Mouse (Mus musculus): ENCODE measurements around the gene Parvg.

The Parvg gene

GRCm38 (mm10) chr15:84303264-84303663 is 20.6 kb upstream of the Parvg start:
- in situ Hi-C loops (cut with MboI): no loop called here

- in situ Hi-C loops (cut with MboI): no loop called here
Observed at GRCm38 (mm10) chr15:84305333-84305732, 18.5 kb upstream of the Parvg start.

DNA sequence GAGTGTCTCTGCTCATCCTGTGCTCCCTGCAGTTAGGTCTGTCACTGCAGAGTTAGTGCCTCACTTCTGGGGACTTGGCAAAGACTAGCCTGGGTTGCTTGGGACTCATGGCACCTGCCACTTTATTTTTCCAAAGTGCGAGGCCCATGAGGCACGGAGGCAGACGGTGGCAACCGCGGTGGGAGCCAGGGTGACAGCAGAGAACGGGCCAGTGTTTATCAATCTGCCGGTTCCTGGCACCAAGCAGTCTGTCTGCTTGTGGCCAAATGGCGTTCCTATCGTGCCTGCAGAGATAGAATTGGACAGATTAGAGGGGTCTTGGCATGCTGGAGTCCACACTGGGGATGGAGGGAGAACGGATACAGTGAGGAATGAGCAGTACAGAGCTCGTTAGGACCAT is 13.6 kb upstream of the Parvg start:
- in situ Hi-C loops (cut with MboI): no loop called here

GRCm38 (mm10) chr15:84311295-84312085 is 12.3 kb upstream of the Parvg start:
- in situ Hi-C loops (cut with MboI): no loop called here

- in situ Hi-C loops (cut with MboI): no loop called here
Observed at GRCm38 (mm10) chr15:84312878-84313565, 10.8 kb upstream of the Parvg start.

DNA sequence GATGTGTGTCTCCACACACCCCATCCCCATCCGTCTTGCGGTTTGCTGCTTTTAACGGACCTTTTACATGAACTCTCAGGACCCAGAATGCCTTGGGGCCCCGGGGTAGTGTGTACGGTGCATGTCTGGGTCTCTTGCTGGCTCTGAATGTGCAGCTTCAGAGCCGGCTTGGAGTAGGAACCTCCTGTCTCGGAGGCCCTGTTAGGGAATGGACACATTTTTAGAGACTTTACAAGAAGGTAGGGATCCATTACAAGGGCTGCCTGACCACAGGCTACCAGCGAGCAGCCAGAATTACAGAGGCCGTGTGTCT is 10.3 kb upstream of the Parvg start:
- in situ Hi-C loops (cut with MboI): no loop called here

DNA sequence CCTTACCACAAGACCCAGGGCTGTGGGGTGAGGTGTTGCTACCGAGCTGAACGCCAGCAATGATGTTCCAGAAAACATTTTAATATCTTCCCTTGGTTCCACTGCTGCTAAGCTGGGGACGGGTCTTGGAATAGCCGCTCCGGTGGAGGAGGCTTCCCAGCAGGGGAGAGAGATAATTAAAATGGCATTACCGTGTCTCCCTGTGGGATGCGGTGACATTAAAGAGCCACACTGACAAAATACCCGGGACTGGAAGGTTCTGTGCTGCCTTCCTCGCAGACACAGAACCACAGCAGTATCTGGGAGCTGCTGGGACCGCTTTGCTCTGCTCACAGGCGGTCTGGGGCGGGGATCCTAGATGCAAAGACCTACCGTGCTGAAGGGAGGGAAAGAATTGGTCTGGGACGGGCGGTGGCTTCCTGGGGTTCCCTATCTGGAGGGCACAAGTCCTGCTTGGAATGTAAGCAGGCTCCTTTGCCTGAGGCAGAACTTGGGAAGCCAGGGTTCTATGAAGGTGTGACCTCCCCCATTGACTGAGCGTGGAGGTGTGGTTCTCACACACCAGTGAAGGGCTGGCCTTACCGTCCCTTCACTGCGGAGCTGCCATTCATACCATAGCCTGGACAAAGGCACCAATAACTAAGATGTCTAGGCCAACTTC is 9.3 kb upstream of the Parvg start:
- in situ Hi-C loops (cut with MboI): no loop called here

DNA sequence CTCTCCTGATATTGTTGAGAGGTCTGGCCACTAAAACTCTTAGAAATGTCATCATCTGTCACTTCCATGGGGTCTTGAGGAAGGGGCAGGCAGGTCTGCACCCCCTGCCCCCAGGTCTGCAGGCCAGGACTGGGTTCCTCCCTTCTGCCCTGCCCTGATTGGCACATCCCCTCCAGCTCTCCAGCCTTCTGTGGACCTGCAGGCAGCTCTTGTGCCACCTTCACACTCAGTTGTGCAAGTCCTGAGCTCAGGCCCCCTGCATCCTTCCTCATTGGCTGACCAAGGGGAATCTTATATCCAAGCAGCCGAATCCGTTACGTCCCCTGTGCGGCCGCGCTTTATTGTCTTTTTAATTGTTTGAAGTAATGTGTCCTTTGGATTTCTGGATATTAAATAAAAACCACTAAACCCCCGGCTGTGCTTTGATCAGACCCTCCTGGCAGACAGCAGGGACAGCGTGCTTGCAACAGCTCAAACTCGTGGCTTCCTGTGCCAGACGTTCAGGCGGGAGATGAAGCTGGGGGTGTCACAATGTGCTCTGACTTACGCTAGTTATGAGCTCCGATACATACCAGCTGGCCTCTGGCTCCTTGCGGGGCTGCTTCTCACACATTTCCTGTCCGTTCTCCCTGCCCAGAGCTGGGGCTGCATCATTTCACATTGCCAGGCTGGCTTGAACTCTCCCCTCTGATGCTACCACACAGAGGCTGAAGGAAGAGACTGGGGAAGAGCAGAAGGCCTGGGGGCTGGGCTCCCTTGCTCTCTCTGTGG is 8.4 kb upstream of the Parvg start:
- in situ Hi-C loops (cut with MboI): no loop called here

- in situ Hi-C loops (cut with MboI): no loop called here
Observed at GRCm38 (mm10) chr15:84319393-84319792, 4.4 kb upstream of the Parvg start.

DNA sequence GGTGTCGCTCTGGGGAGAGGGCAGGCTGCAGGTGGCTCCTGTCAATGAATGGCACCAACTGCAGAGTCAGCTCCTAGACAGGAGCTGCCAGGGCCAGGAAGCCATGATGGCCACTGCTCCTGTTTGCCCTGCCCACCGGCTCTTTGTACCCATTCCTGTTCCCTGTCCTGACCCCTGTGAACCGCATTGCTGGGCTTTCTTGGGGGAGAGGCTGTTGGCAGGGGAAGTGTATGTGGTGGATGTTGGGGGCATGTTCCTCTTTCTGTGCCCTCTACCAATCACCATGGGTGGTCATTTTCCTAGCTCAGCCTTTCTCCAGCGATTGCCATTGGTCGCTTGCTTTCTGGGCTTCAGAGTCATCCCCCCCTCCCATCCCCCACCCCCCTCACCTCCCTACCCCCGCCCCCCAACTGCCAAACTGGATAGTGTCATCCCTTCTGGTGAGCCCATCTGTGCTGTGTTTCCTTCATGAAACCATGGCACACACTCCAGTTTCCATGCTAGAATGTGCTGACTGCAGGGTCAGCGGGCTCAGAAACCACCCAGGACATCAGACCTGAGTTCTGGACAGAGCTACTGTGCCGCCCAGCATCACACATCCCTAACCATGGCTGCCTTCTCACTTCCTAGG is 2.2 kb upstream of the Parvg start:
- in situ Hi-C loops (cut with MboI): no loop called here

DNA sequence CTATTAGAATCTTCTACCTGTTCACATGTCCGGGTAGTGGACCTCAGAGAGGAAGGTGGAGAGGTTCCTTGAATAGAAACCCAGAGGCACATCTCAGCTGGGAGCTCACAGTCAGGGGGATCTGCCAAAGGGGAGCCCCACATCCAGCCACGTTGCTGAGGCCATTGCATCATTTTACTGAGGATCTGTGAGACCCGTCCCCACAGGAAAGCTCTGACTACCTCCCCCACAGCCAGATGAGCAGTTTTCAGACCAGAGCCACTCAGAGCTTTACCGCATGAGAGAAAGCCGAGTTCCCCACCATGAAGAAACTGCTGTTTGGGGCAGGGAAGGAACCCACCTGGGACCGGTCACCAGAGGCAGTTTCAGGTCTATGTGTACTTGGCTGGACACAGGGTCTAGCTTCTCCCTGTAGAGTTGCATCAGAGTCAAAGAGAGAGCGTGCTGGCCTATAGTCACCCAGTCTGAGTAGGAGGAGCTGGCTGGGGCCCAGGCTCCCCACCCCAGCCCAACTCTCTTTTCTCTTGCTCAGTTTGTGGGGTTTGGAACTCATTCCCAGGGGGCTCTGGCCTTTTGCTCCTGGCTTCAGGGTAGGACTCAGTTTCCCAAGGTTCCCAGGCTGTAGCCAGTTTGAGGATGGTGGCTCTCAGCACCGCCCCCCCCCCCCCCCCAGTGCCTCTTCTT is 1.2 kb downstream of the Parvg start:
- in situ Hi-C loops (cut with MboI): no loop called here

DNA sequence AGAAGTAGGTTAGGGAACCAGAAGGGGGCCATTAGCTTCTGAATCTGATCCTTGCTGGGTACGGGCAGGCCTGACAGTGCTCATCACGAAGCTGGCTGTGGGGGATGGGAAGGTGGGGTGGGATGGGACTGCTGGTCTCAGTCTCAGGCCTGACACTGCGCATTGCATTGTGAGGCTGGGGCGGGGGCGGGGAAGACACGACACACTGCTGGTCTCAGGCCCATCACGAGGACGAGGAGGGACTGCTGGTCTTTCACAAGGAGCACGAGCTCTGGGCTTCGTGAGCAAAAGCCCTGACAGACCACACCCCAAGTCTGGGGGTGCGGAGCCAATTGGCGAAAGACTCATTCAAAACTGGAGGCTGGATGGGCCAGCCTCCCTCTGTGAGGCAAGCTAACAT is 1.9 kb downstream of the Parvg start:
- in situ Hi-C loops (cut with MboI): no loop called here

GRCm38 (mm10) chr15:84328870-84329269 is 5.0 kb downstream of the Parvg start:
- in situ Hi-C loops (cut with MboI): no loop called here

- in situ Hi-C loops (cut with MboI): no loop called here
Observed at GRCm38 (mm10) chr15:84329940-84330339, 6.1 kb downstream of the Parvg start.

DNA sequence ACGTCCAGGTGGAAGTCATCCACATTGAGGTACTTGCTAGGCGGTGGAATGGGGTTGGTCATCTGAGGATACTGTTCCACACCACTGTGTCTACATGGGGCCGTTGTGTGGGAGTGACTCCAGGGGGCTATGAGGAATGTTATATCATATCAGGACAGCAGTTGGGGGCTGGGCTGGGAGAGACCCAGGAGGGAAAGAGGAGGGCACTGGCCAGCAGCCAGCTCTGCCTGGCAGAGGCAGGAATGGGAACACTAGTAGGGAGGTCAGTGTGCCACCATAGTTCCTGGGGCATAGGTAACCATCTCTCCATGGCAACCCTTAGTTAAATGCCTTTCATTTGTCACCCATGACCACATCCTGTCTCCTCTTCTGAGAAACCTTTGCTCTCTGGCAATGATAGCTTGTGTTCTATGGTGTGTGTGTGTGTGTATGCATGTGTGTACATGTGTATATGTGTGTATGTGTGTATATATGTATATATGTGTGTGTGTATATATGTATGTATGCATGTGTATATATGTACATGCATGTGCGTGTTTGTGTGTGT is 7.3 kb downstream of the Parvg start:
- in situ Hi-C loops (cut with MboI): no loop called here

DNA sequence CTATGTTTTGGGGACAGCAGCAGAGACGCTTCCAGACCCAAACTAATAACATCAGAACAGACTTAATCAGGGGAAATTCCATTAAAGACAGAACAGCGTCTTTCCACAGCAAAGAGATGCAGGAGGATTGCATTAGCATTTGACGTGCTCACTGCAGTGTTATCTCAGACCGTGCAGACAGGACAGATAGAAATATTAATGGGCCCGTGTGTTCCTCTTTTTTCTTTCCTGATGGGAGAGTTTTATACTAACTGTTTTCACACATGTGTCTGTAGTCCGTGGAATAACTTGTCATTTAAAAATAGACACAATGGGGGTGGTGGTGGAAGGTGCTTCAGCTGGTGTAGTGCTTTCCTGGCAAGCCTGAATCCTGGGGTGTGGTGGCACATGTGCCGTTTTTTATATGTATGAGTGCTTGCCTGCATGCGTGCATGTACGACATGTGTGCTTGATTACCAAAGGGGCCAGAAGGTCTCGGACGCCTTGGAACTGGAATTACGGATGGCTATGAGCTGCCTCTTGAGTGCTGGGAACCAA is 12.5 kb downstream of the Parvg start:
- in situ Hi-C loops (cut with MboI): no loop called here

DNA sequence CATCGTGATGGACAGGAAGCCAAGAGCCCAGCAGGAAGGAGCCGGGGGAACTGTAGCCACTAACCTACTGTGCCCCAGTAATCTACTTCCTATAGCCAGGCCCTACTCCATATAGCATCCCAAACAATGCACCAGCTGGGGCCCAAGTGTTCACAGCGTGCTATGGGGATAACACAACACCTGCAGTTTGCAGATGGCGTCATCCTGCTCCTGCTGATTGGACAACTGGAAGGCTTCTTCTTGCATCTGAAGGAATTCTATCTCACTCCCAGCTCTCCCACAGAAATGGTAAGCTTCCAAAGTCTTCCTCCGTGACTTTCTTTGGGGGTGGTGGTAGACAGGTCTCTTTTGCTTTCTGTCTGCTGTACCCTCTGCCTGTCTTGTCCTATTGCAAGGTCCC is 13.8 kb downstream of the Parvg start:
- in situ Hi-C loops (cut with MboI): no loop called here

DNA sequence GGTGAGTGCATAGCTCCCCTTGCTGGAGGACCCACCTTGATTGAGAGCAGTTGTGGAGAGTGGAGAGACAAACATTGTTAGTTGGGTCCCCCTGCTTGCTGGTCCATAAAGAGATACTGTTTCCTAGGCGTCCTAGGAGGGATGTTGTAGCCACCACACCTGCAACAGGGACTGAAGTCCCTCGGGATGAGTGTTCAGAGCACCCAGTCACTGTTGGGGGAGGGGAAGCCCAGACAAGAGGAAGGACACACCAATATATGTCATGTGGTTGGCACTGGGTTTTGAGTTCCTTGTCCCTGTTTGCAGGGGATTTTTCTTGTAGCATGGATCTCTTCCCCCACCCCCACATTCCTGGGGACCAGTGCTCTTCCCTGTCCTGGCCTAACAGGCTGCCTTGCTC is 17.1 kb downstream of the Parvg start:
- in situ Hi-C loops (cut with MboI): no loop called here

GRCm38 (mm10) chr15:84348769-84349168 is 24.9 kb downstream of the Parvg start:
- in situ Hi-C loops (cut with MboI): no loop called here

DNA sequence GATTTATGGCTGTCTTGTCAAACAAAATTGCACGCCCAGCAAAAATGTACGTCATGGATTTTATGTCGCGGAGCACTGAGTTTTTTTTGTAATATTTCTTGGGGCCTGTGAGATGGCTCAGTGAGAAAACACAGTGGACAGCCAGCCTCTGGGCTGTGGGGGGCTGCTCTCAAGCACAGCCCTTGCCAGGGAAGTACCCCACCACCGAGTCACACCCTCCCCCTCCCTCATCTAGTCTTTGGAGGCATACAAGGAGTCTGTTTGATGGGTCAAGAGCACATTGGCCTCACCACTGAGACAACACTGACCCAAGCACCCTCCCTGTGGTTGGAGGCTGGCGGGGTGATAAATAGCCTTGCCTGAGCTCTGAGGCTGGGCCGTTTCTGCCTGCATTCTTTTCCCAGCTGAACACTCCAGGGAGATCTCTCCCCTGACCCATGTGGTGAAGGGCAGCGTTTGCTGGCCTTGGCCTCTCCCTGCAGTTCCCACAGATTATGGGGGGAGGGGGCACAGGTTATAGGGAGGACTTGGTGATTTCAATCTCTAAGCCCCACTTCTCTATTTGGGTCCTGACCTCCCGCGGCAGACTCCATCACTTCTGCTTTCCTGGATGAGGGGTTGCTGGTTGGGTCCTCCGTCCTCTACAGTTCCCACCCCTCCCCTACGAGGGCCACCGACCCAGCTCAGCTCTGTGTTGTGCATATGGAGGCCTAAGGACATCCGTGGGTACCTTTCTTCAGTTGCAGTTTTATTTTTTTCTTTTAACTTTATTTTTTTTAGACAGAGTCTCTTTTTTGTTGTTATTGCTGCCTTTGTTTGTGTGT is 26.3 kb downstream of the Parvg start:
- in situ Hi-C loops (cut with MboI): no loop called here

All from mature B cell (primary cell).